Mouse (Mus musculus) hindbrain, embryonic 11.5 days (tissue): Measurements from ENCODE around the gene Polr2e. TPM values are rescaled to one million over a fixed set of nuclear protein-coding genes. Genes with fewer than 3 reads are reported as not detected.

Source experiments
- ATAC-seq: fragments of 200-750 bp; cut with Nextera tagmentation; 2 replicates; pipeline ENCODE4 v1.8.0; 2017; ENCODE audit warnings: mild to moderate bottlenecking, moderate TSS enrichment, moderate library complexity; ENCODE audit not compliant: low FRiP score
- DNase-seq: peaks from one replicate; pipeline ENCODE4 v3.0.0-alpha.2; 2015; ENCODE audit warnings: low spot score
- H3K27ac ChIP-seq: fragments of 300-500 bp; sonication (generic); 2 replicates; pipeline ENCODE4 v1.5.1; 2014; ENCODE audit warnings: mild to moderate bottlenecking, low read depth, low read length
- H3K27me3 ChIP-seq: fragments of 300-500 bp; sonication (generic); 2 replicates; pipeline ENCODE4 v1.6.1; 2014; ENCODE audit warnings: mild to moderate bottlenecking, low read length, moderate library complexity, mixed read lengths; ENCODE audit not compliant: control insufficient read depth, insufficient read depth
- H3K36me3 ChIP-seq: fragments of 300-500 bp; sonication (generic); 2 replicates; pipeline ENCODE4 v1.6.1; 2014; ENCODE audit warnings: mild to moderate bottlenecking, low read length, moderate library complexity, mixed read lengths; ENCODE audit not compliant: control insufficient read depth, insufficient read depth
- H3K4me1 ChIP-seq: fragments of 300-500 bp; sonication (generic); replicated peaks from 2 replicates; pipeline ENCODE4 v1.6.1; 2014; ENCODE audit warnings: low read length, mixed read lengths; ENCODE audit not compliant: control insufficient read depth, insufficient read depth
- H3K4me2 ChIP-seq: fragments of 300-500 bp; sonication (generic); replicated peaks from 2 replicates; pipeline ENCODE4 v1.6.1; 2014; ENCODE audit warnings: mild to moderate bottlenecking, low read depth, low read length
- H3K4me3 ChIP-seq: fragments of 300-500 bp; sonication (generic); 2 replicates; pipeline ENCODE4 v1.5.1; 2014; ENCODE audit warnings: low read depth, low read length
- H3K9ac ChIP-seq: fragments of 300-500 bp; sonication (generic); 2 replicates; pipeline ENCODE4 v1.6.1; 2014; ENCODE audit warnings: low read depth, low read length
- H3K9me3 ChIP-seq: fragments of 300-500 bp; sonication (generic); 2 replicates; pipeline ENCODE4 v1.6.1; 2016; ENCODE audit warnings: low read length; ENCODE audit not compliant: control insufficient read depth
- WGBS: fragments of 180-500 bp; shearing (Covaris S2); extraction: QIAGEN DNeasy Blood & Tissue Kit; methylation state at CpG from one replicate; pipeline ENCODE4 v1.1.7; 2014; 5-methylcytosine and 5-hydroxymethylcytosine counted together
- polyA plus RNA-seq: library from polyadenylated mRNA; unstranded; fragments of >200 nt; fragmentation: Nextera tagmentation; extraction: Ambion mirVana; gene quantifications from 2 replicates; pipeline ENCODE4 v1.2.1, GENCODE M21; 2014

Gene Polr2e
- polyA plus RNA-seq, 1 experiment from 2014 or later = 215 TPM

DNA sequence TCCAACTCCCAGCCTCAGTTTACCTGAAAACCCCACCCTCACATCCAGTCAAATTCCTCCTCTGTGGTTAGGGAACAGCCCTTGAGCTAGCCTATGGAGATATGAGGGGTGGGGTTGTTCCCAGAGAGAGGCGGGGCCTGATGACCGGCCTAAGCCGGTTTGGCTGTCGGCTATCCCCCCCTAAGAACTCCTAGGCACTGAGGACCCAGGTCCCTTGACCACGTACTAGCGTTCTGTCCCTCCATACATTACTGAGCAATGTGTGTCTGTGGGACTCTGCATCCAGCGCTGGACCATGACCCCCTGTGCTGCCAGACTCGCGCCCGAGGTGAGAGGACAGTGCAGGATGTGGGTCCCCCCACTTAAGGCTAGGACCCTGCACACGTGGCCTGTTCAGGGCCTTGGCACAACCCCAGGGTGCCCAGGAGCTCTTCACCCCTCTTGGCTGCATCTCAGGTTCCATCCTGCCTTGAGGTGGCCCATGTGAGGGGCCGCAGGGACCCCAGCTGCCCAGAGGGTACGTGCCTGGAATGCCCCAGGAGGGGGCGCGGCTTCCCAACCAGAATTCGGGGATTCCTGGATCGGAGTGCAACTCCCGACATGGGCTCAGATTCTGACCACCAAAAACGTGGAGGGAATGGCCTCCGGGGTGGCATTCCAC is 20.0 kb downstream of the Polr2e start:
- peak overlapping the region; percentile 33 for H3K4me2 ChIP-seq
- peak; percentile 47; the same call in 1 of the 2 replicates for ATAC-seq
- peak overlapping the region; percentile 19 for H3K4me3 ChIP-seq
- peaks cover 23% of the 10 kb centered on the region for H3K27me3 ChIP-seq
- H3K9me3 ChIP-seq = no peaks in the 10 kb centered on the region
- H3K27ac ChIP-seq = no peak overlapping the region
- DNase-seq = peak; percentile 51
- peaks cover 10% of the 10 kb centered on the region; the same call in 1 of the 2 replicates for H3K4me1 ChIP-seq
- H3K9ac ChIP-seq = peak overlapping the region; percentile 52; the same call in 1 of the 2 replicates
- WGBS = 5% methylated on average over 20 of the region's 20 CpGs
- no peaks in the 10 kb centered on the region for H3K36me3 ChIP-seq

DNA sequence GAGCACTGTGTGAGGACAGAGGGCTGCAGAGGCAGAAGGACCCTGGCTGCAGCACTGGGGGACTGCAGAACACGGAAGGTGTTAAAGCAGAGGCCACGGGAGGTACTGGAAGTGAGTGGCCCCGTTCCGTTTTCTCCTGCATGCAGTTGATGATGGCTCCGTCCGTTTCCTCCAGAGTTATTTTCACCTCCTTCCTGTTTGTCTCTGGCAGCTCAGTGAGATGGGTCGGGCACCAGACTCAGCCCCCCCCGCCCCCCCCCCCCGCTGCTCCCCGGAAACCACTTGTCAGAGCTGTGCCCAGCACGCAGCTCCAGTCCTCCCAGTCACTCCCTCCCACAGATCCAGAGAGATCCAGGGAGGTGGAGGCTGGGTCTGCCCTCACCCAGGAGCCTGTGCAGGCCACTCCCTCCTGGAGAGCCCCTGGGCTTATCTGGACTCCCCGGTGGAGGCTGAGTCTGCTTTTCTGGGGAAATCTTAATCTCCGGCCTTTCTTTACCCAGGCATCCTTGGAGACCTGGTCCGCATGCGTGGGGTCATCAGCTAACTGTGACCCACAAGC is 20.8 kb downstream of the Polr2e start:
- no peak overlapping the region for H3K4me3 ChIP-seq
- H3K9me3 ChIP-seq = no peaks in the 10 kb centered on the region
- DNase-seq = no peak
- peaks cover 30% of the 10 kb centered on the region for H3K27me3 ChIP-seq
- no peaks in the 10 kb centered on the region for H3K36me3 ChIP-seq
- no peak overlapping the region for H3K27ac ChIP-seq
- no peak overlapping the region for H3K9ac ChIP-seq
- peaks cover 10% of the 10 kb centered on the region; the same call in 1 of the 2 replicates for H3K4me1 ChIP-seq
- ATAC-seq = no peak
- WGBS = 5% methylated on average over 15 of the region's 15 CpGs
- no peak overlapping the region for H3K4me2 ChIP-seq

DNA sequence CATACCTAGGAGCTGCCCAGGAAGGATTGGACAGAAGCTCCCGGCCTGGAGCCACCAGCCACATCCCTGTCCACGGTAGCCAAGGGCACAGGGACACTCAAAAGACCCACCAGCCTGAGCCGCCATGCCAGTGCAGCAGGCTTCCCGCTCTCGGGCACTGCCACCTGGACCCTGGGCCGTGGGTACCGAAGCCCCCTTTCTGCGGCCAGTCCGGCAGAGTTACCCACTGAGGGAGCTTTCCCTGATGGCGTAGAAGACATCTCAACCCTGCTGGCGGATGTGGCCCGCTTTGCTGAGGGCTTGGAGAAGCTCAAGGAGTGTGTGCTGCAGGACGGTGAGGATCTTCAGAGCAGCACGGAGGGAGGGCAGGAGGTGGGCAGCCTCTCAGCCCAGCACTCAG is 21.8 kb downstream of the Polr2e start:
- Histone ChIP-seq H3K4me2 (no peak overlapping the region), H3K4me1 (peaks cover 10% of the 10 kb centered on the region; the same call in 1 of the 2 replicates), H3K9ac (no peak overlapping the region), H3K27ac (no peak overlapping the region), H3K9me3 (no peaks in the 10 kb centered on the region), H3K4me3 (no peak overlapping the region), H3K27me3 (peaks cover 41% of the 10 kb centered on the region), H3K36me3 (no peaks in the 10 kb centered on the region)
- ATAC-seq = no peak
- no peak for DNase-seq
- WGBS = 82% methylated on average over 14 of the region's 14 CpGs

DNA sequence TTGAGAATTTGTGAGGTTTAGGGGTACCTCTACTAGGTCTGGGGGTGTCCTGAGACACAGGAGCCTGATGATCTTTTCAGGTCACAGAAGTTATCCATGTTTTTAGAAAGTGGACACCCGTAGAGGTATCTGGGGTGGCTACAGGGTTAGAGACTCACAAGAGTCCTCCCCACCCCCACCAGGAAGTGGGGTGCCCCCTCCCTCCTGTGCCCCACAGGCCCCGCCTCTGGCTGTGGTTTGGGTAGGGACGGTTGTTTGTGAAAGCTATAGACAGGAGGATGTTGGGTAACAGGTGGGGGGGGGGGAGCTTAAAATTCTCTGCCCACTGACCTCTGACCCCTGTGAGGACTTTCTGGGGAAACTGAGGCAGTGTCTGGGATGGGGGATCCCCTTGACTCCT is 22.2 kb downstream of the Polr2e start:
- no peaks in the 10 kb centered on the region for H3K9me3 ChIP-seq
- no peak overlapping the region for H3K4me3 ChIP-seq
- H3K4me2 ChIP-seq = no peak overlapping the region
- H3K9ac ChIP-seq = no peak overlapping the region
- no peak for DNase-seq
- WGBS = 76% methylated on average over 3 of the region's 3 CpGs
- no peaks in the 10 kb centered on the region for H3K36me3 ChIP-seq
- no peak for ATAC-seq
- H3K27me3 ChIP-seq = peaks cover 43% of the 10 kb centered on the region
- no peak overlapping the region for H3K27ac ChIP-seq
- peaks cover 10% of the 10 kb centered on the region; the same call in 1 of the 2 replicates for H3K4me1 ChIP-seq

DNA sequence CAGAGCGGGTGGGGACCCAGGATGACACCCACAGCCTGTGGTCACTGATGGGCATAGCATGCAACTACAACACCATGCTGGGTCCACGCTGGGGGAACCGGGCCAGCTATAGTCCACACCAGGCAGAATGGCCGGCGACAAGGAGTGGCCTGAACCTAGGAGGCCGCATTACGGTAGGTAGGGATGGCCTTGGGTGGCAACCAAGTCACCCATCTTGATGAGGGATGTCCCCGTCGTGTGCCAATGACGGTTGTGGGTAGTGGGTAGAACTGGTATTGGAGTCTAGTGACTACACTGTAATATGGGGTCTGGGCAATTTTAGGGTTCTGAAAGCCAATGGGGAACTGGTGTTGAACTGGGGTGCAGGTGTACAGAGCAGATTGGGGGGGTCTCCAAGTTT is 22.7 kb downstream of the Polr2e start:
- ATAC-seq = no peak
- no peak overlapping the region for H3K9ac ChIP-seq
- H3K9me3 ChIP-seq = no peaks in the 10 kb centered on the region
- H3K27ac ChIP-seq = no peak overlapping the region
- DNase-seq = no peak
- no peak overlapping the region for H3K4me2 ChIP-seq
- H3K4me1 ChIP-seq = peaks cover 10% of the 10 kb centered on the region; the same call in 1 of the 2 replicates
- H3K27me3 ChIP-seq = peaks cover 47% of the 10 kb centered on the region
- WGBS = 87% methylated on average over 10 of the region's 10 CpGs
- no peak overlapping the region for H3K4me3 ChIP-seq
- H3K36me3 ChIP-seq = no peaks in the 10 kb centered on the region

DNA sequence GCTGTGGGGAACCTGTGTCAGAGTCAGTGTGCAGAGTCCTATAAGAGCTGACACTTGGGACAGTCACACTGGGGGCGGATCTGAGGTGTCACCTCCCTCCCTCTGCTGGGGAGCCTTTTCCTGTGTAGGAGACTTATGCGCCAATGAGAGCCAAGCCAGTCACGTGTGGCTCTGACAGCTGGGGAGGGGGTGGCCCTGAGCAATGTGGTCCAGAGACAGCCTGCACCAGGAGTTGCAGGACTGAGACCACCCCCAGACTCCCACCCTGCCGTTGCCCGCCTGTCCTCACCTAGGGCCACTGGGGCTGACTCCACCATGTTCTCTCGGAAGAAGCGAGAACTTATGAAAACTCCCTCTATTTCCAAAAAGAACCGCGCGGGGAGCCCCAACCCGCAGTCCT is 23.1 kb downstream of the Polr2e start, which contains the start of gene Arhgap45:
Gene Arhgap45 (plus strand): TSS at position 143 of the 400 bp plus-strand sequence.
- Histone ChIP-seq H3K4me3 (no peak within 1 kb of the TSS), H3K9me3 (no peaks in the 10 kb centered on the region), H3K36me3 (no peaks in the 10 kb centered on the region), H3K4me2 (no peak within 1 kb of the TSS), H3K9ac (no peak within 1 kb of the TSS), H3K27ac (no peak within 1 kb of the TSS), H3K4me1 (peaks cover 10% of the 10 kb centered on the region; the same call in 1 of the 2 replicates), H3K27me3 (peaks cover 47% of the 10 kb centered on the region)
- no peak for DNase-seq
- no peak for ATAC-seq
- 65% methylated on average over 11 of the region's 11 CpGs for WGBS

DNA sequence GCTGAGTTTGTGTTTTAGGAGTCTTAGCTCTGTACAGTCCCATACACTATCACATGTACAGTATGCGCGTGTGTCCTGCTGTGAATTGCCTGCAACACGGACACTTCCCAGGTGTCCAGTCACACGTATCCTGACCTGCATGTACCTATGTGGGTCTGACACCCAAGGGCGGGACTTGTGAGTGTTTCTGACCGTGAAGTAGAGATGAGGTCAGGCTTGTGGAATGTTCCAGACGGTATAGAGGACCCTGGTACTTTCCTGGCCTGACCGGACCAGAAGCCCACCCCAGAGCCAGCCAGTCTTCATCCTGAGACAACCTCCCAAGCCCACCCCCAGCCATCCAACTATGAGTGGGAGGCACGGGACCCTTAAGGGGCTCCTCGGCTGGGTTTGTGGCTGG is 24.0 kb downstream of the Polr2e start:
- H3K4me2 ChIP-seq = no peak overlapping the region
- no peak overlapping the region for H3K4me3 ChIP-seq
- no peak overlapping the region for H3K9ac ChIP-seq
- DNase-seq (no peak), ATAC-seq (no peak)
- WGBS = 83% methylated on average over 10 of the region's 10 CpGs
- peaks cover 10% of the 10 kb centered on the region; the same call in 1 of the 2 replicates for H3K4me1 ChIP-seq
- H3K27me3 ChIP-seq = peaks cover 46% of the 10 kb centered on the region
- no peaks in the 10 kb centered on the region for H3K36me3 ChIP-seq
- no peak overlapping the region for H3K27ac ChIP-seq
- H3K9me3 ChIP-seq = peaks cover 3% of the 10 kb centered on the region; the same call in 1 of the 2 replicates

DNA sequence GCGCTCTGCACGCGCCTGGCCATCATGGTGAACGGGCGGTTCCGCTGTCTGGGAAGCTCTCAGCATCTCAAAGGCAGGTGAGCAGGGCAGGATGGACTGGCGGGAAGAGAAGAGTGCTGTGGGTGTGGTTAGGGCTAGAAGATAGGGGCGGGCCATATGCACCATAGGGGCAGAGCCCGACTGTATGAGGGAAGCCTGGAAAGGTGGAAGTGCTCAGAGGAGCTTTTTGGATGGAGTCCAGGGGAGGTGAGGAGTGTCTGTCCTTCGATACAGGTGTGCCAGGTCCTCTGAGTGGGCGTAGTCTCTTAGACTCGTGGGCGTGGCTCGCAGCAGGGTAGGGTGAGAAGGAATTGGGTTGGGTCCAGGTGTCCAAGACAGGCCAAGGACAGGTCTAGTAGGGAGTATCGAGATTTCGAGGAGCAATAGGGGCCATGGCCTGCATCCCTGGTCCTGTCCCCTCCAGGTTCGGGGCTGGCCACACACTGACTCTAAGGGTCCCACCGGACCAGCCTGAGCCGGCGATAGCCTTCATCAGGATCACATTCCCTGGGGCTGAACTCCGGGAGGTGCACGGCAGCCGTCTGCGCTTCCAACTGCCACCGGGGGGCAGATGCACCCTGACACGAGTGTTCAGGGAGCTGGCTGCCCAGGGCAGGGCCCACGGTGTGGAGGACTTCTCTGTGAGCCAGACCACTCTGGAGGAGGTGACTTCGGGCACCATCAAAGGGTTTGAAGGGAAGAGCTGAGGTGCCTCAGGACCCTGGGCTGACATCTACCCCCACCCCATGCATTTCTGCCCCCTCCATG is 24.9 kb downstream of the Polr2e start:
- 20% methylated on average over 28 of the region's 28 CpGs for WGBS
- peaks cover 9% of the 10 kb centered on the region; the same call in 1 of the 2 replicates for H3K4me1 ChIP-seq
- H3K27ac ChIP-seq = no peak overlapping the region
- ATAC-seq (no peak), DNase-seq (no peak)
- peaks cover 3% of the 10 kb centered on the region; the same call in 1 of the 2 replicates for H3K9me3 ChIP-seq
- no peak overlapping the region for H3K9ac ChIP-seq
- no peak overlapping the region for H3K4me3 ChIP-seq
- H3K4me2 ChIP-seq = no peak overlapping the region
- no peaks in the 10 kb centered on the region for H3K36me3 ChIP-seq
- H3K27me3 ChIP-seq = peaks cover 45% of the 10 kb centered on the region
